Mouse (Mus musculus) heart, postnatal 0 days (tissue): ENCODE measurements around the gene Josd1. TPM values are rescaled to one million over a fixed set of nuclear protein-coding genes. Genes with fewer than 3 reads are reported as not detected.

Experiments
- ATAC-seq: fragments of 200-750 bp; cut with Nextera tagmentation; 2 replicates; pipeline ENCODE4 v1.8.0; 2017; ENCODE audit warnings: low read depth, moderate number of reproducible peaks, moderate library complexity; ENCODE audit not compliant: insufficient read depth
- DNase-seq: peaks from one replicate; pipeline ENCODE4 v3.0.0-alpha.2; 2016; ENCODE audit warnings: low spot score
- H3K27ac ChIP-seq: fragments of 300-500 bp; sonication (generic); 2 replicates; pipeline ENCODE4 v1.5.1; 2014; ENCODE audit warnings: low read depth, mild to moderate bottlenecking
- H3K27me3 ChIP-seq: fragments of 300-500 bp; sonication (generic); 2 replicates; pipeline ENCODE4 v1.6.1; 2014; ENCODE audit warnings: low read length, mixed read lengths; ENCODE audit not compliant: control insufficient read depth, insufficient read depth
- H3K36me3 ChIP-seq: fragments of 300-500 bp; sonication (generic); replicated peaks from 2 replicates; pipeline ENCODE4 v1.6.1; 2014; ENCODE audit warnings: low read length, mixed read lengths; ENCODE audit not compliant: control insufficient read depth, insufficient read depth
- H3K4me1 ChIP-seq: fragments of 300-500 bp; sonication (generic); 2 replicates; pipeline ENCODE4 v1.6.1; 2014; ENCODE audit warnings: antibody characterized with exemption; ENCODE audit not compliant: control insufficient read depth, insufficient read depth
- H3K4me2 ChIP-seq: fragments of 300-500 bp; sonication (generic); 2 replicates; pipeline ENCODE4 v1.6.1; 2014; ENCODE audit warnings: low read depth, mild to moderate bottlenecking, low read length, moderate library complexity
- H3K4me3 ChIP-seq: fragments of 300-500 bp; sonication (generic); 2 replicates; pipeline ENCODE4 v1.5.1; 2014; ENCODE audit warnings: low read depth, low read length
- H3K9ac ChIP-seq: fragments of 300-500 bp; sonication (generic); replicated peaks from 2 replicates; pipeline ENCODE4 v1.6.1; 2014; ENCODE audit warnings: low read depth, low read length, mixed read lengths
- H3K9me3 ChIP-seq: fragments of 300-500 bp; sonication (generic); replicated peaks from 2 replicates; pipeline ENCODE4 v1.6.1; 2016; ENCODE audit warnings: low read length; ENCODE audit not compliant: control insufficient read depth
- CTCF ChIP-seq: IDR thresholded peaks from 2 replicates; pipeline ENCODE4 v1.5.1; 2016; ENCODE audit warnings: antibody characterized with exemption, control low read depth, low read depth
- EP300 ChIP-seq: IDR thresholded peaks from 2 replicates; pipeline ENCODE4 v1.6.1; 2016; ENCODE audit warnings: antibody characterized with exemption, low read depth
- WGBS: fragments of 180-500 bp; shearing (Covaris S2); extraction: QIAGEN DNeasy Blood & Tissue Kit; methylation state at CpG from one replicate; pipeline ENCODE4 v1.1.7; 2014; 5-methylcytosine and 5-hydroxymethylcytosine counted together
- polyA plus RNA-seq: library from polyadenylated mRNA; unstranded; fragments of >200 nt; fragmentation: Nextera tagmentation; extraction: Ambion mirVana; gene quantifications from 2 replicates; pipeline ENCODE4 v1.2.1, GENCODE M21; 2015
- total RNA-seq: library from RNA; depleted of rRNA; stranded (reverse); fragments of >200 nt; gene quantifications from 2 replicates; pipeline ENCODE4 v1.2.3, GENCODE M21; 2014; ENCODE audit warnings: low replicate concordance; rRNA removed

The Josd1 gene
- total RNA-seq (38.4 and 60.6 TPM in 2 replicates), polyA plus RNA-seq (17.3 and 17.8 TPM in 2 replicates)

DNA sequence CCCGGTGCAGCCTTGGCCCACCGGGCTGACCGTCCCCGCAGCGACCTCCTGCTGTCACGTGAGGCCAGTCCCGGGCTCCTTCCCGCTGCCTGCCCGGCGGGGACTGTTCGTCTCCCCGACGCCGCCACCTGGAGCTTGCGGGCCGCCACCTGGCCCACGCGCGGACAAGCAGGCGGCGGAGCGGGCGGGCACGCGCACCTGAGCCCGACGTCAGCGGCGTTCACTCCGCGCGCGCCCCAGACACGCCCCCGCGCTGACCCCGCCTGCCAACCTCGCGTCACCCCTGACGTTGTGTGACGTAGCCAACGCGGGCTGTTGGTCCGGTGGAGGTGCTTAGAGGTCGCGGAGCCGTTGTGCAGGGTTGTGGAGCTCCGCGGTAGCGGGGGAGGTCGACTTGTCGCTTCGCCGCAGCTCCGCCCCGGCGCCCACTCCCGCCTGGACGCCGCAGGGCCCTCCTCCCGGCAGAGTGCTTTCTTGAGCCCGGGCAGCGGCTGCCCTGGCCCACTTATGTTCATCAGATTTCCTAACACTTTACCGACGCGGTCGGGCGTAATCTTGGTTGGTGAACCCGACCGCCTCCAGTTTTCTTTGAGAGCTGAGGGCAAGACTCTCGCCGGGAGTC, at the start of gene Josd1:
Gene Josd1, minus strand, starts transcription at position 274 of the 622 bp plus-strand sequence.
- no peak for TF ChIP-seq EP300
- no peak for TF ChIP-seq CTCF
- Histone ChIP-seq H3K27me3 (no peaks in the 10 kb centered on the region), H3K9me3 (no peaks in the 10 kb centered on the region), H3K36me3 (no peaks in the 10 kb centered on the region), H3K27ac (peak within 1 kb of the TSS; percentile 98), H3K9ac (peak within 1 kb of the TSS; percentile 94), H3K4me2 (peak within 1 kb of the TSS; percentile 84), H3K4me3 (peak within 1 kb of the TSS; percentile 88), H3K4me1 (peaks cover 59% of the 10 kb centered on the region)
- peak; percentile 95 for DNase-seq
- under 1% methylated on average over 71 of the region's 72 CpGs for WGBS
- peak; percentile 76 for ATAC-seq

- WGBS, result 65% methylated on average over 8 of the region's 8 CpGs
- Histone ChIP-seq H3K4me3 (no peak overlapping the region), H3K4me2 (no peak overlapping the region), H3K9me3 (no peaks in the 10 kb centered on the region), H3K27ac (peak overlapping the region; percentile 98), H3K9ac (peak overlapping the region; percentile 37; the same call in 1 of the 2 replicates), H3K36me3 (peaks cover 81% of the 10 kb centered on the region), H3K27me3 (no peaks in the 10 kb centered on the region), H3K4me1 (peaks cover 25% of the 10 kb centered on the region)
- TF ChIP-seq CTCF, result no peak
- TF ChIP-seq EP300, result no peak
- no peak for DNase-seq
- no peak for ATAC-seq
Measured at GRCm38 (mm10) chr15:79734311-79734710, 46.6 kb upstream of the Josd1 start.

GRCm38 (mm10) chr15:79733640-79734039, 45.9 kb upstream of the Josd1 start:
- 82% methylated on average over 4 of the region's 4 CpGs for WGBS
- Histone ChIP-seq H3K4me1 (peaks cover 19% of the 10 kb centered on the region), H3K9me3 (no peaks in the 10 kb centered on the region), H3K4me2 (no peak overlapping the region), H3K4me3 (no peak overlapping the region), H3K27ac (peak overlapping the region; percentile 98), H3K36me3 (peaks cover 81% of the 10 kb centered on the region), H3K27me3 (no peaks in the 10 kb centered on the region), H3K9ac (no peak overlapping the region)
- no peak for ATAC-seq
- TF ChIP-seq CTCF (no peak), EP300 (no peak)
- DNase-seq, result no peak

DNA sequence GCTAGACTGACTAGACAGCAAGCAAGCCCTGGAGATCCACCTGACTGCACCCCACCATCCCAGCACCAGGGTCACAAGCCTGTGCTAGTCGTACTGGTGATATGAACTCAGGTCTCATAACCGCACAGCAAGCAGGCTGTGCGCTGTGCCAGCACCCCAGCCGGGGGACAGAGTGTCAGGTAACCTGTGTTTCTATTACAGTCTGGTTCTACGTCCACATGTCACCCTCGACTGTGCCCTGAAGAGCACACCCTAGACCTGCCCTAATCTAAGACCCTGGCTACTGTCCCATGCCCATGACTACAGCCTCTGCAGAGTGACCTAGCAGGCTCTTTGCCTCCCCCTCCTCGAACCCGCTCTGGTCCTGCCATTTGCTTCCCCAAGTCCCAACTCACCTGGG, 45.5 kb upstream of the Josd1 start:
- H3K9me3 ChIP-seq, result no peaks in the 10 kb centered on the region
- H3K36me3 ChIP-seq, result peaks cover 81% of the 10 kb centered on the region
- peaks cover 18% of the 10 kb centered on the region for H3K4me1 ChIP-seq
- H3K9ac ChIP-seq, result no peak overlapping the region
- 98% methylated on average over 8 of the region's 8 CpGs for WGBS
- H3K4me2 ChIP-seq, result no peak overlapping the region
- TF ChIP-seq CTCF, result no peak
- TF ChIP-seq EP300, result no peak
- H3K27me3 ChIP-seq, result no peaks in the 10 kb centered on the region
- H3K27ac ChIP-seq, result no peak overlapping the region
- H3K4me3 ChIP-seq, result no peak overlapping the region
- ATAC-seq, result no peak
- DNase-seq, result no peak

GRCm38 (mm10) chr15:79731554-79731953, 43.8 kb upstream of the Josd1 start:
- TF ChIP-seq EP300, result no peak
- no peaks in the 10 kb centered on the region for H3K9me3 ChIP-seq
- H3K4me3 ChIP-seq, result no peak overlapping the region
- no peak for ATAC-seq
- peaks cover 81% of the 10 kb centered on the region for H3K36me3 ChIP-seq
- DNase-seq, result no peak
- H3K27ac ChIP-seq, result no peak overlapping the region
- 86% methylated on average over 7 of the region's 7 CpGs for WGBS
- H3K4me2 ChIP-seq, result no peak overlapping the region
- H3K4me1 ChIP-seq, result peaks cover 18% of the 10 kb centered on the region
- H3K27me3 ChIP-seq, result no peaks in the 10 kb centered on the region
- no peak overlapping the region for H3K9ac ChIP-seq
